Mouse (Mus musculus) liver, embryonic 14.5 days (tissue): ENCODE results near the gene Il10.

Source experiments
- CTCF ChIP-seq: IDR thresholded peaks from 2 replicates; pipeline ENCODE4 v1.5.1; 2016; ENCODE audit warnings: antibody characterized with exemption, low read depth, control low read depth
- EP300 ChIP-seq: IDR thresholded peaks from 2 replicates; pipeline ENCODE4 v1.6.1; 2016; ENCODE audit warnings: antibody characterized with exemption, low read depth

- no peak for TF ChIP-seq CTCF
- no peak for TF ChIP-seq EP300
Measured at GRCm38 (mm10) chr1:131030261-131030660, 10.6 kb downstream of the Il10 start.
